Mouse (Mus musculus) kidney, embryonic 15.5 days (tissue): ENCODE measurements around the gene St6galnac3. TPM values are rescaled to one million over a fixed set of nuclear protein-coding genes. Genes with fewer than 3 reads are reported as not detected.

Source experiments
- ATAC-seq: fragments of 200-750 bp; cut with Nextera tagmentation; replicated peaks from 2 replicates; pipeline ENCODE4 v1.8.0; 2017; ENCODE audit warnings: moderate TSS enrichment; ENCODE audit not compliant: low FRiP score
- H3K27ac ChIP-seq: fragments of 300-500 bp; sonication (generic); 2 replicates; pipeline ENCODE4 v1.5.1; 2015; ENCODE audit warnings: mild to moderate bottlenecking, inconsistent platforms
- H3K27me3 ChIP-seq: fragments of 300-500 bp; sonication (generic); 2 replicates; pipeline ENCODE4 v1.6.1; 2015; ENCODE audit warnings: inconsistent platforms
- H3K36me3 ChIP-seq: fragments of 300-500 bp; sonication (generic); 2 replicates; pipeline ENCODE4 v1.6.1; 2015; ENCODE audit warnings: inconsistent platforms
- H3K4me1 ChIP-seq: fragments of 300-500 bp; sonication (generic); 2 replicates; pipeline ENCODE4 v1.6.1; 2015; ENCODE audit warnings: inconsistent platforms
- H3K4me2 ChIP-seq: fragments of 300-500 bp; sonication (generic); 2 replicates; pipeline ENCODE4 v1.6.1; 2015; ENCODE audit warnings: moderate library complexity, mild to moderate bottlenecking, inconsistent platforms
- H3K4me3 ChIP-seq: fragments of 300-500 bp; sonication (generic); replicated peaks from 2 replicates; pipeline ENCODE4 v1.5.1; 2015; ENCODE audit warnings: mild to moderate bottlenecking, inconsistent platforms
- H3K9ac ChIP-seq: fragments of 300-500 bp; sonication (generic); 2 replicates; pipeline ENCODE4 v1.6.1; 2015; ENCODE audit warnings: mild to moderate bottlenecking, inconsistent platforms
- H3K9me3 ChIP-seq: fragments of 300-500 bp; sonication (generic); replicated peaks from 2 replicates; pipeline ENCODE4 v1.6.1; 2016; ENCODE audit warnings: inconsistent platforms
- WGBS: fragments of 180-500 bp; shearing (Covaris S2); methylation state at CpG from one replicate; pipeline ENCODE4 v1.1.7; 2015; ENCODE audit warnings: mixed read lengths; 5-methylcytosine and 5-hydroxymethylcytosine counted together
- polyA plus RNA-seq: library from polyadenylated mRNA; unstranded; fragments of >200 nt; fragmentation: Nextera tagmentation; extraction: Ambion mirVana; gene quantifications from 2 replicates; pipeline ENCODE4 v1.2.1, GENCODE M21; 2015

Gene St6galnac3
- polyA plus RNA-seq, 1 experiment from 2014 or later, result 65.5 TPM

DNA sequence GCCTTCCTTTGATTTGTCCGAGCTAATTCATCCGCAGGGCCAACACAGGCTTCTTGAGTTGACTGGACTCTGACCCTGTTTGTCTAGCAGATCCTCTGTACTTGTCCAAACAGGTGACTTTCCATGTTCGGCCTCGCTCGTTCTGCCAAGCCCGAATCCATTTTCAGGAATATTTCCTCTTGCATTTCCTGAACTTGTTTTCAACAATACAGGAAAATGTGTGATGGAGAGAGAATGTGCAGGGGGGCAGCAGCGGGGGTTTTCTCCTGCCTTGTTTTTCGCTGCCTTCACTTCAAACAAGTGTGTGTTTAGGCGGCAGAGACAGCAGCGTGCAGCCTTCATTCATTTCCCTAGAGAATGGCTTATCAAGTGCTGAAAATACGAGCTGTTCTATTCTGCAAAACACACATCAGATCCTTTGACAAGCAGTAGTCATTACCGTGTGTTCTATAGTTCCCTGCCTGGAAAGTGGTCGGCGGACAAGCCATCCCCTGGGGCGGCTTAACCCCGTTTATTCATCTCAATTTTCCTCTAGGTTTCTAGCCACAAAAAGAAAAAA is 448.1 kb downstream of the St6galnac3 start:
- no peak for ATAC-seq
- Histone ChIP-seq H3K36me3 (peaks cover 6% of the 10 kb centered on the region; the same call in 1 of the 2 replicates), H3K27ac (no peak overlapping the region), H3K4me2 (peak overlapping the region; percentile 13; the same call in 1 of the 2 replicates), H3K9me3 (peaks cover 7% of the 10 kb centered on the region), H3K4me3 (no peak overlapping the region), H3K4me1 (peaks cover 20% of the 10 kb centered on the region), H3K9ac (no peak overlapping the region), H3K27me3 (no peaks in the 10 kb centered on the region)
- WGBS, result 52% methylated on average over 16 of the region's 16 CpGs

DNA sequence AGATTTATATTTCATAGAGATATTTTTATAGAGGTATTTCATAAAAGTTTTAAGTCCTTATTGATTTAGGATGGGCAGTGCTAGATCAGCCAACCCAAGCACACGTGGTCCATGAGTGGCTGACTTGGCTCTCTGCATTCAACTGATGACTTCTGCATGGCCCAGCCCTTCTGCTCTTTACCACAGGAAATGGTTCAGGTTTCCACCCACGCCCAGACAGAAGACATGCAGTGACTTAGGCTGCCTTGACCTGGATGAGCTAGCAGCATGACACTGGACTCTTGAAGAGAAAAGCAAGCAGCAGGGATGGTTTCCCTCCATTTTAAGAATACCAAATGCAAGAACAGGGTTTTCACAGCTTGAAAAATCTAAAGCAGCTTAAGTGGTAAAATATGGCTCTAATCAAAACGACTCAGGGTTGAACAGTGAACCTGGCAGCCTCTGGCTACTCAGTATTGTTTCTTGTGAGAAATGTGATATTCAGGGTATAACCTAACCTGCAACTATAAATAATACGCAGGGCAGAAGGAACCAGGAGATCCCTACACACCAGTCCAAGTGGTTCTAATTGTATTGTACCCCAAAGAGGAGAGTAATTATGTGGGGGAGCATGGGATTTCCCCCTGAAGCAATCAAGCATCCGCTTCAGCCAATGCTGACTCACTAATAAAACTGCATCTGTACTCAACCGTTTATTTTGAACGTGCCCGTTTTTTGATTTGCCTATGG is 448.7 kb downstream of the St6galnac3 start:
- H3K27ac ChIP-seq, result no peak overlapping the region
- peaks cover 6% of the 10 kb centered on the region; the same call in 1 of the 2 replicates for H3K36me3 ChIP-seq
- no peaks in the 10 kb centered on the region for H3K27me3 ChIP-seq
- peak; percentile 43; the same call in 1 of the 2 replicates for ATAC-seq
- H3K4me1 ChIP-seq, result peaks cover 20% of the 10 kb centered on the region
- H3K4me2 ChIP-seq, result no peak overlapping the region
- H3K4me3 ChIP-seq, result no peak overlapping the region
- 47% methylated on average over 8 of the region's 8 CpGs for WGBS
- H3K9me3 ChIP-seq, result peaks cover 7% of the 10 kb centered on the region
- H3K9ac ChIP-seq, result no peak overlapping the region

DNA sequence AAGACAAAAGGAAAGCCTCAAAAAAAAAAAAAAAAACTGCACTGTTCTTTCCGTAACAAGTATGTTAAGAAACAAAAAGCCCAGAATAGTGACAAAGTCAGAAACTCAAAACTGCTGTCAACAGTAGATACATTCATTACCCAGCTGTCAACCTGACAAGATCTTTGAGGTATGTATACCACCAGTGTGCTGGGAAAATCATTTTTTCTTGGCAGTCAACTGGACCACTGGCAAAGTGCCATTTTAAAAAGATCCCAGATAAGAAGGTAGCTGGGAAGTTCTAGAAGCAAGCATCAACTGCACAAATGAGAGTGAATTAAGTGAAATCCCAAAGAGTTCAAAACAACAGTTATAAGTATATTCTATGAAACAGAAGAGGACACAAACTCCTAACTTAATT is 452.7 kb downstream of the St6galnac3 start:
- Histone ChIP-seq H3K4me3 (no peak overlapping the region), H3K9ac (no peak overlapping the region), H3K27me3 (no peaks in the 10 kb centered on the region), H3K9me3 (peaks cover 7% of the 10 kb centered on the region), H3K27ac (no peak overlapping the region), H3K4me1 (peaks cover 13% of the 10 kb centered on the region), H3K4me2 (no peak overlapping the region), H3K36me3 (peaks cover 6% of the 10 kb centered on the region; the same call in 1 of the 2 replicates)
- ATAC-seq, result no peak
- WGBS, result 47% methylated on average over 1 of the region's 1 CpGs

DNA sequence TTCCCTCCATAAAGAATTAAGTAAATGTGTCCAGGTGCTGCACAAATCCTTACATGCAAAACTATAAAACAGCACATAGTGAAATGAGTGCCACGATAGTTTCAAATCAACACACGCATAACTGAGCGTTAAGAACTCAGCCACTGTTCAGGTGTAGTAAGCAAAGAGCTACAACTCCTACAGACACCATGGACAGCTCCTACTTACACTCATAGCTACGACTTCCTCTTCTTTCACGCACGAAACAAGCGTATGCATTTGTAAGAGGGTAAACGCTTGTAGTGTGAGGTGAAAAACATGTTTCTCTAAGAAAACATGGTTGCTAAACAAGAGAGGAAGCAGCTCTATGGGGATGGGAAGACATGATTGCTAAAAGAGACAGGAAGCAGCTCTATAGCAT is 457.6 kb downstream of the St6galnac3 start:
- Histone ChIP-seq H3K4me3 (no peak overlapping the region), H3K4me1 (no peaks in the 10 kb centered on the region), H3K27me3 (no peaks in the 10 kb centered on the region), H3K27ac (no peak overlapping the region), H3K36me3 (no peaks in the 10 kb centered on the region), H3K4me2 (no peak overlapping the region), H3K9ac (no peak overlapping the region), H3K9me3 (no peaks in the 10 kb centered on the region)
- 53% methylated on average over 8 of the region's 8 CpGs for WGBS
- ATAC-seq, result no peak

DNA sequence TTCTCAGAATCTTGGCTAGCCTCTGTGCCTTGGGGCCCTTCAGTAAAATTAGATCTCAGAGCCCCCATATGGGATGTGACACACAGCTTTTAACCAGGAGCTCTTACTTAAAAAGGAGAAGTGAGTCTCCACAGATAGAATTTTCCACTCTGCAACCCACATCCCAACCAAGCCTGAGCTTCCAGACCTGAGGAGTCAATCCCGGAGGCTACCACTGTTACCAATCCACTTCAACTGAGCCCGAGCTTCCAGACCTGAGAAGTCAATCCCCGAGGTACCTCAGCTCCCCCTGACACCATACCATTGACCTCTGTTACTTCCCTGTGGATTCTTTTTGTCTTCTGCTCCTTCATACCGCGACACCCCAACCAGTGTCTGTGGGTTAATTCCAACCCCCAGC is 463.0 kb downstream of the St6galnac3 start:
- WGBS, result 86% methylated on average over 5 of the region's 5 CpGs
- no peaks in the 10 kb centered on the region for H3K4me1 ChIP-seq

DNA sequence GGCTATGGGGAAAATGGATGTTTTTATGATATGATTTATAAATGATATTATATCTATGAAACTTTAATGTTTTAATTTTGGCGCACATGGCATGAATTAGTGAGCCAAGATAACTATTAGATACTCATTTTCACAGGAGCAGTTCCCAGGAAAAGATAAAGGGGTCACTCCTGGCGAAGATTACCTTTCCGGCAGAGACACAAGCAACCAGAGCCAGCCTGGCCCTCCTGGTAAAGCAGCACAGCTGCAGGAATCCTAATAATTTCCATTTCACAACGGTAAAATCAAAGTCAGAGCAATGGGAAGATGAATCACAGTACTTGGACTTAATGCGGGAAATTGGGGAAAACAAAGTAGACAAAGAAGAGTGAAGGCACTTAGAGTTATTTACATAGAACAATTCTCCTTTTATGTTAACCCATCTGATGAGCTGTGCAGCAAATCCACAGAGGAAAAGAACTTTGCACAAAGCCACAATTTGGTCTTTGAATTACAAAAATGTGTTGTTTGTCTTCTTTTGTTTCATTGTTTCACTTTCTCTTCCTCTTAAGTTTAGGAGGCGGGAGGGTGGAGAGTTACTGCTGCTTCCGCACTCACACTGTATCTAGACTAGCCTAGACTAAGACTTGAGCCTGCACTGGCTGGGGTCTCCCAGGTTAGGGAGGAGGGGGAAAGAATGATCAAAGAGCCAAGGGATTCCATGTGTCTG is 464.6 kb downstream of the St6galnac3 start:
- no peaks in the 10 kb centered on the region for H3K27me3 ChIP-seq
- no peak for ATAC-seq
- no peaks in the 10 kb centered on the region for H3K36me3 ChIP-seq
- no peak overlapping the region for H3K27ac ChIP-seq
- H3K4me2 ChIP-seq, result no peak overlapping the region
- no peaks in the 10 kb centered on the region for H3K9me3 ChIP-seq
- no peak overlapping the region for H3K4me3 ChIP-seq
- WGBS, result 72% methylated on average over 7 of the region's 7 CpGs
- H3K4me1 ChIP-seq, result no peaks in the 10 kb centered on the region
- H3K9ac ChIP-seq, result no peak overlapping the region

More for the DNA sequence above, 463.0 kb downstream of the St6galnac3 start:
- Histone ChIP-seq H3K9me3 (no peaks in the 10 kb centered on the region), H3K27ac (no peak overlapping the region), H3K36me3 (no peaks in the 10 kb centered on the region), H3K4me3 (no peak overlapping the region), H3K9ac (no peak overlapping the region), H3K4me2 (no peak overlapping the region), H3K27me3 (no peaks in the 10 kb centered on the region)
- no peak for ATAC-seq

DNA sequence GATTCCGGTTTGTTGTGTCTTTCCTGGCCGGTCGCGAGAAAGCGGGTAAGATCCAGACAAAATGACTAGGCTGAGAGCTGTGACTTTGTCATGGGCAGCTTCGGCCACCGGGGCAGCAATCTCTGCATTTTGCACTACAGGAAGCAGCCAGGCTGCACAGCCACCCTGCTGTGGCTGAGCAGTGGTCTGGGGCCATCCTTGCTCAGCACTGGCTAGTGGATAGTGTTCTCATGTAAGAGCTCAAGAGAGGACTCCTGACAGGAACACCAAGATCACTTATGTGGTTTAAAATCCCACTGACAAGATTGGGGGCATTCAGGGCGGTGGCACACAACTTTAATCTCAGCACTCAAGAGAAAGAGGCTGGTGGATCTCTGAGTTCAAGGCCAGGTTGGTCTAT is 469.1 kb downstream of the St6galnac3 start:
- 92% methylated on average over 8 of the region's 8 CpGs for WGBS
- H3K27me3 ChIP-seq, result no peaks in the 10 kb centered on the region
- no peak overlapping the region for H3K27ac ChIP-seq
- H3K4me1 ChIP-seq, result no peaks in the 10 kb centered on the region
- H3K9me3 ChIP-seq, result no peaks in the 10 kb centered on the region
- H3K36me3 ChIP-seq, result no peaks in the 10 kb centered on the region
- ATAC-seq, result no peak
- H3K4me2 ChIP-seq, result no peak overlapping the region
- H3K9ac ChIP-seq, result no peak overlapping the region
- H3K4me3 ChIP-seq, result no peak overlapping the region

DNA sequence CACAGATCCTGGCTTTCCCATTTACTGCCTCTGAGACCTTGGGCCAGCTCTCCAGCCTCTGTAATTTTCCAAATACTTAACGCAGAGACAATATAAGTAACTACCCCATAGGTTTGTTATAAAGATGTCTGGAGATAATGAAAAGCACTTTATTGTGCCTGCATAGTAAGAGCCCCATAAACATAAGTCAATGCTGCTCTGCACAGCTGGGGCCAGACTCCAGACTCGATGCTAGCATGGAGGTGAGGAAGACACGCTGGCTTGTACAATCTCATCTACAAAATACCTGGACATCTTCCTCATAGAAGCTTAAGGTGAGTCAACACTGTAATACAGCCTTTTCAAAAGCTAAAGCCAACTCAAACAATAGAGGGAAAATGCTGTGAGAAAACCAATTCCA is 473.3 kb downstream of the St6galnac3 start:
- Histone ChIP-seq H3K4me2 (no peak overlapping the region), H3K4me1 (no peaks in the 10 kb centered on the region), H3K27ac (no peak overlapping the region), H3K4me3 (no peak overlapping the region), H3K9me3 (no peaks in the 10 kb centered on the region), H3K27me3 (no peaks in the 10 kb centered on the region), H3K9ac (no peak overlapping the region), H3K36me3 (no peaks in the 10 kb centered on the region)
- 82% methylated on average over 3 of the region's 3 CpGs for WGBS
- ATAC-seq, result no peak

DNA sequence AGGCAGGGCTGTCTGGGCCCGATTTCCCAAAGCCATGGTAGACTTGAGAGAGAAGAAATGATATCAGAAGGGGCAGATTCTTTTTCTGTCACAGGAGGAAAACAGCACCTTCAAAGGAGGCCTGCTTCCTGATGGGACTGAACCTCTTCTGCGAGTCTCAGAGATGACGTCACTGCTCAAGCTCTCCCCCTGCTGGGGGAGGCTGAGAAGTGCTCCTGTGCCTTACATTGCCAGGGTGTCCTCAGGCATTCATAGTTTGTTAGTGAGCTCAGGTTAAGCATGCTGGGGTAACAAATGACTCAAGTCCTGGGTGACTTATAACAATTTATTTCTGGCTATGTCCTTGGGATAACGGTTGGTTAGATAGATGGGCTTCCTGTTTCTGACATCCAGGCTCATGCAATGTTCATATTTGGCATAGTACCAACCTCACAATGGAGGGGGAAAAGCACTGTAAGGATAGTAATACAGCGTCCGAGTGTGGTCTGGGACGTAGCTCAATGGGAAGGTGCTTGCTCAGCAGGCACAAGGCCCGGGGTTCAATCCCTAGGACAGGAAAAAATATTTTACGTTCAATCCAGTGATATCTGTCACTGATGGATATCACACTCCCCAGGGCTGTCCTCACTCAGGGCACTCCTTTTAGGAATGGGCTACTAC is 474.2 kb downstream of the St6galnac3 start:
- ATAC-seq, result peak; percentile 70
- Histone ChIP-seq H3K27ac (no peak overlapping the region), H3K27me3 (no peaks in the 10 kb centered on the region), H3K9ac (no peak overlapping the region), H3K4me2 (no peak overlapping the region), H3K9me3 (no peaks in the 10 kb centered on the region), H3K36me3 (no peaks in the 10 kb centered on the region), H3K4me3 (no peak overlapping the region), H3K4me1 (no peaks in the 10 kb centered on the region)
- WGBS, result 47% methylated on average over 9 of the region's 9 CpGs

DNA sequence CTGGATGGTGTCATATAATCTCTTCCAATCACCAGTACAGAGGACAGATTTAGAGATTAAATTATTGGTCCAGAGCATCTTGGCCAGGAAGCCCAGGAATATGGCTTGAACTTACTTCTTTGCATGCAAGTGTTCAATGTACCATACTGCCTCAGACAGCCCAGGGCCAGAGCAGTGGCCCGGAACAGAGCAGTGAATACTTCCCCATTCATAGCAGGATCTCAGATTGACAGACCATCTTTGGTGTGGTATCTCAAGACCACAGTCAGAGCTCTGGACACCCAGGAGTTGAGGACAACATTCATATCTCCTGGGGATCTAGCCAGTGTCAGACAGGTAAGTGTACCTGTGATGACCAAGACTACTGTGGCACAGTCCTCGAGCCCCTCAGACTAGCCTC is 476.1 kb downstream of the St6galnac3 start:
- H3K36me3 ChIP-seq, result no peaks in the 10 kb centered on the region
- no peak overlapping the region for H3K4me2 ChIP-seq
- peaks cover 3% of the 10 kb centered on the region; the same call in 1 of the 2 replicates for H3K4me1 ChIP-seq
- no peak overlapping the region for H3K9ac ChIP-seq
- H3K27me3 ChIP-seq, result no peaks in the 10 kb centered on the region
- no peaks in the 10 kb centered on the region for H3K9me3 ChIP-seq
- 83% methylated on average over 2 of the region's 2 CpGs for WGBS
- ATAC-seq, result no peak
- H3K4me3 ChIP-seq, result no peak overlapping the region
- no peak overlapping the region for H3K27ac ChIP-seq

DNA sequence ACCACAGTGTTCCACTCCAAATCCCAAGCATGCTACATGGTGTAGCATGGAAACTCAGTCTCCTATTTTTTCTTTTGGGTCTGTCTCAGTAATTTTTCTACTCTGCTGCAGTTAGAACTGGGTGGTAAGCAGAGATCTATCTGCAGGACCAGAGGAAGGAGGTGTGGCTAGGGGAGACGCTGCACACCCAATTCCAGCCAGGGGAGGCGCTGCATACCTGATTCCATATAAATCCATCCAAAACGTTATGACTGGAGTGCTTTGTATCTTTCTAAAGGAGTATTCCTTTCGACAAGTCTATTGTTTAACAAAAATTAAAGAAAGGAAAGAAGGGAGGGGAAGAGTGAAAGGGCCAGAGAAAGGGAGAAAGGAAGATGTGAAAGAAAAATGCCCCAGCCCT is 476.9 kb downstream of the St6galnac3 start:
- 52% methylated on average over 4 of the region's 4 CpGs for WGBS
- H3K27me3 ChIP-seq, result no peaks in the 10 kb centered on the region
- H3K4me3 ChIP-seq, result no peak overlapping the region
- no peaks in the 10 kb centered on the region for H3K9me3 ChIP-seq
- no peaks in the 10 kb centered on the region for H3K36me3 ChIP-seq
- H3K4me2 ChIP-seq, result no peak overlapping the region
- H3K27ac ChIP-seq, result no peak overlapping the region
- H3K4me1 ChIP-seq, result peaks cover 3% of the 10 kb centered on the region; the same call in 1 of the 2 replicates
- ATAC-seq, result no peak
- H3K9ac ChIP-seq, result no peak overlapping the region

DNA sequence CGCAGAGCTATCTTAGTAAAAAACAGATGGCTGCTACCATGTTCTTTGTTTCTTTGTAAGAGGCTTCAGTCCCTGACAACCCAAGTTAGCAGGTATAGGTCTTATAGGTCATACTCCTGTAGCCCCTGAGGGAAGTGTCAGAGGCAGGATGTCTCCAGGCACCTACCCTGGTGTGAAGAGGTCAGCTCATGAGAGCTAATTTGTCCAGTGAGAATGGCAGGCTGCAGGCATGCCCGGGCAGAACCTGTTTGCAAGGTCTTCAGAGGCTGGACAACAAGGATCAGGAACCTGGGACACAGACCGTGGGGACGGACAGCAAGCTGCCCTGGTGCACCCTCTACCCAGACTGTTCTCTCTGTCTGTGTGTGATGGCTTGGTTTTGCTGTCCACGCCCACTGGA is 482.4 kb downstream of the St6galnac3 start:
- Histone ChIP-seq H3K9ac (no peak overlapping the region), H3K27ac (no peak overlapping the region), H3K9me3 (no peaks in the 10 kb centered on the region), H3K27me3 (no peaks in the 10 kb centered on the region), H3K36me3 (no peaks in the 10 kb centered on the region), H3K4me3 (no peak overlapping the region), H3K4me2 (no peak overlapping the region), H3K4me1 (peaks cover 30% of the 10 kb centered on the region)
- no peak for ATAC-seq
- 66% methylated on average over 5 of the region's 5 CpGs for WGBS
